Mouse (Mus musculus): ENCODE results near the gene Tmem240.

GRCm38 (mm10) chr4:155736421-155736820, 1.8 kb downstream of the Tmem240 start:
- no peak for TF ChIP-seq CTCF (IDR thresholded peaks at IDR 0.05; ENCODE audit: low read depth, low read length)
- no peak for TF ChIP-seq POLR2A (IDR thresholded peaks at IDR 0.05; ENCODE audit: insufficient read depth, low read length)
- no peak for TF ChIP-seq EP300 (IDR thresholded peaks at IDR 0.05; ENCODE audit: insufficient read depth, low read depth, low read length)

Data from ES-Bruce4 (cell line).